Mouse (Mus musculus) forebrain, postnatal 0 days (tissue): Measurements from ENCODE around the gene Gm17571. TPM values are rescaled to one million over a fixed set of nuclear protein-coding genes. Genes with fewer than 3 reads are reported as not detected.

Experiments
- ATAC-seq: fragments of 200-750 bp; cut with Nextera tagmentation; 2 replicates; pipeline ENCODE4 v1.8.0; 2017; ENCODE audit warnings: mild to moderate bottlenecking, moderate library complexity
- DNase-seq: peaks from one replicate; pipeline ENCODE4 v3.0.0-alpha.2; 2015
- H3K27ac ChIP-seq: fragments of 300-500 bp; sonication (generic); 2 replicates; pipeline ENCODE4 v1.5.1; 2014; ENCODE audit warnings: low read depth, mild to moderate bottlenecking, antibody characterized with exemption, low read length, moderate library complexity, mixed read lengths
- H3K27me3 ChIP-seq: fragments of 300-500 bp; sonication (generic); 2 replicates; pipeline ENCODE4 v1.6.1; 2014; ENCODE audit warnings: mild to moderate bottlenecking, low read length, mixed read lengths; ENCODE audit not compliant: insufficient read depth
- H3K36me3 ChIP-seq: fragments of 300-500 bp; sonication (generic); 2 replicates; pipeline ENCODE4 v1.6.1; 2014; ENCODE audit warnings: mild to moderate bottlenecking, moderate library complexity; ENCODE audit not compliant: insufficient read depth
- H3K4me1 ChIP-seq: fragments of 300-500 bp; sonication (generic); 2 replicates; pipeline ENCODE4 v1.6.1; 2014; ENCODE audit warnings: antibody characterized with exemption; ENCODE audit not compliant: insufficient read depth
- H3K4me2 ChIP-seq: fragments of 300-500 bp; sonication (generic); 2 replicates; pipeline ENCODE4 v1.6.1; 2014; ENCODE audit warnings: low read depth, mild to moderate bottlenecking, moderate library complexity
- H3K4me3 ChIP-seq: fragments of 300-500 bp; sonication (generic); 2 replicates; pipeline ENCODE4 v1.5.1; 2014; ENCODE audit warnings: low read depth, low read length, mixed read lengths
- H3K9ac ChIP-seq: fragments of 300-500 bp; sonication (generic); 2 replicates; pipeline ENCODE4 v1.6.1; 2014; ENCODE audit warnings: mild to moderate bottlenecking
- H3K9me3 ChIP-seq: fragments of 300-500 bp; sonication (generic); 2 replicates; pipeline ENCODE4 v1.6.1; 2016; ENCODE audit warnings: low read length
- CTCF ChIP-seq: sonication (generic); IDR thresholded peaks from 2 replicates; pipeline ENCODE4 v1.5.1; 2016; ENCODE audit warnings: antibody characterized with exemption, control low read depth, low read depth
- WGBS: fragments of 180-500 bp; shearing (Covaris S2); extraction: QIAGEN DNeasy Blood & Tissue Kit; methylation state at CpG from one replicate; pipeline ENCODE4 v1.1.7; 2014; 5-methylcytosine and 5-hydroxymethylcytosine counted together
- polyA plus RNA-seq: library from polyadenylated mRNA; unstranded; fragments of >200 nt; fragmentation: Nextera tagmentation; extraction: Ambion mirVana; gene quantifications from 2 replicates; pipeline ENCODE4 v1.2.1, GENCODE M21; 2015
- total RNA-seq: library from RNA; depleted of rRNA; stranded (reverse); fragments of >200 nt; gene quantifications from 2 replicates; pipeline ENCODE4 v1.2.3, GENCODE M21; 2014

Gm17571 gene
- total and polyA plus RNA-seq, 2 experiments from 2014 or later = not detected

DNA sequence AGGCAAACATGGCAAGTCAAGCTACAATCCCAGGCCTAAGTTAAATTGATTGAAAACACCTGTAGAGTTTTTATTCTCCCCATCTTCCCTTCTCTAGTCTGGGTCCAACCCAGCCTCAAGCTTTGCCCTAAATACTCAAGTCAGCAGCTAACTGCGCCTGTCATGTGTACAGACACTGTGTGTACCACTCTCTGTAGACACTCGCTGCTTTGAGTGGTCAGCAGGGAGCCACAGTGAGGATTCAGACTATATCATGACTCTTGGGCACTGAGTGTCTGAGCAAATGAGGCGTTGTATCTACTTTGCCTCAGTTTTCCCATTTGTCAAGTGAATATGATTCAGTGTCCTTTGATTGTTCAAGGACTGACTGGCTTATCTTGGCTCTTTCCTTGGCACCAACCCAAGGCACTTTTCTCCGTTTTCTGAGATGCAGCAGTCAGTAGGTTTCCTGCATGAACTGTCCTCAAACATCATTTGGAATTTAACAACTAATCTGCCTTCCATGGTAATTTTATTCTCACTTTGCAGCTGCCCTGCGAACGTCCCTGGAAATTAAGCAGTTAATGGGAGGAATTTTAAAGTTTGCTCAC lies 13.0 kb downstream of the Gm17571 start:
- TF ChIP-seq CTCF = no peak
- H3K4me1 ChIP-seq = no peaks in the 10 kb centered on the region
- H3K9me3 ChIP-seq = no peaks in the 10 kb centered on the region
- H3K27ac ChIP-seq = no peak overlapping the region
- no peak for ATAC-seq
- no peak overlapping the region for H3K9ac ChIP-seq
- H3K4me2 ChIP-seq = no peak overlapping the region
- H3K27me3 ChIP-seq = no peaks in the 10 kb centered on the region
- no peak overlapping the region for H3K4me3 ChIP-seq
- DNase-seq = no peak
- no peaks in the 10 kb centered on the region for H3K36me3 ChIP-seq
- 79% methylated on average over 6 of the region's 6 CpGs for WGBS

GRCm38 (mm10) chr9:13431646-13432045 lies 14.9 kb downstream of the Gm17571 start:
- H3K9me3 ChIP-seq = no peaks in the 10 kb centered on the region
- no peak overlapping the region for H3K9ac ChIP-seq
- DNase-seq (no peak), ATAC-seq (no peak)
- no peak for TF ChIP-seq CTCF
- no peak overlapping the region for H3K4me2 ChIP-seq
- H3K4me1 ChIP-seq = no peaks in the 10 kb centered on the region
- H3K36me3 ChIP-seq = no peaks in the 10 kb centered on the region
- H3K4me3 ChIP-seq = no peak overlapping the region
- WGBS = 68% methylated on average over 3 of the region's 3 CpGs
- no peak overlapping the region for H3K27ac ChIP-seq
- no peaks in the 10 kb centered on the region for H3K27me3 ChIP-seq

GRCm38 (mm10) chr9:13430744-13431143 lies 15.8 kb downstream of the Gm17571 start:
- no peaks in the 10 kb centered on the region for H3K36me3 ChIP-seq
- H3K4me3 ChIP-seq = no peak overlapping the region
- H3K4me1 ChIP-seq = no peaks in the 10 kb centered on the region
- no peak for TF ChIP-seq CTCF
- DNase-seq = no peak
- H3K9ac ChIP-seq = no peak overlapping the region
- no peaks in the 10 kb centered on the region for H3K27me3 ChIP-seq
- no peak overlapping the region for H3K27ac ChIP-seq
- H3K9me3 ChIP-seq = no peaks in the 10 kb centered on the region
- H3K4me2 ChIP-seq = no peak overlapping the region
- ATAC-seq = no peak

- no peaks in the 10 kb centered on the region for H3K9me3 ChIP-seq
- no peak overlapping the region for H3K4me2 ChIP-seq
- no peaks in the 10 kb centered on the region for H3K27me3 ChIP-seq
- WGBS = 89% methylated on average over 6 of the region's 6 CpGs
- no peaks in the 10 kb centered on the region for H3K4me1 ChIP-seq
- no peak for TF ChIP-seq CTCF
- H3K9ac ChIP-seq = no peak overlapping the region
- no peak overlapping the region for H3K4me3 ChIP-seq
- ATAC-seq (no peak), DNase-seq (no peak)
- no peaks in the 10 kb centered on the region for H3K36me3 ChIP-seq
- no peak overlapping the region for H3K27ac ChIP-seq
These were observed 16.3 kb downstream of the Gm17571 start for GRCm38 (mm10) chr9:13430302-13430701.

- Histone ChIP-seq H3K9ac (no peak overlapping the region), H3K36me3 (no peaks in the 10 kb centered on the region), H3K4me1 (no peaks in the 10 kb centered on the region), H3K9me3 (no peaks in the 10 kb centered on the region), H3K27me3 (no peaks in the 10 kb centered on the region), H3K27ac (no peak overlapping the region), H3K4me2 (no peak overlapping the region), H3K4me3 (no peak overlapping the region)
- 69% methylated on average over 2 of the region's 2 CpGs for WGBS
- TF ChIP-seq CTCF = no peak
- ATAC-seq (no peak), DNase-seq (no peak)
These were observed 17.0 kb downstream of the Gm17571 start for GRCm38 (mm10) chr9:13429477-13430125.

- H3K4me1 ChIP-seq = no peaks in the 10 kb centered on the region
- TF ChIP-seq CTCF = no peak
- ATAC-seq (peak; percentile 94), DNase-seq (peak; percentile 78)
- H3K9me3 ChIP-seq = no peaks in the 10 kb centered on the region
- H3K4me2 ChIP-seq = no peak overlapping the region
- no peaks in the 10 kb centered on the region for H3K27me3 ChIP-seq
- 3% methylated on average over 7 of the region's 7 CpGs for WGBS
- peak overlapping the region; percentile 54; the same call in 1 of the 2 replicates for H3K27ac ChIP-seq
- no peak overlapping the region for H3K9ac ChIP-seq
- no peak overlapping the region for H3K4me3 ChIP-seq
- H3K36me3 ChIP-seq = no peaks in the 10 kb centered on the region
These were observed 21.3 kb downstream of the Gm17571 start for GRCm38 (mm10) chr9:13425031-13425940.
